Mouse (Mus musculus): ENCODE data around the gene Kcng3. TPM values are rescaled to one million over a fixed set of nuclear protein-coding genes. Genes with fewer than 3 reads are reported as not detected.

Gene Kcng3
- total RNA-seq, 4 experiments from 2014 or later: 11.2 to 13.0 (median 11.9) TPM

DNA sequence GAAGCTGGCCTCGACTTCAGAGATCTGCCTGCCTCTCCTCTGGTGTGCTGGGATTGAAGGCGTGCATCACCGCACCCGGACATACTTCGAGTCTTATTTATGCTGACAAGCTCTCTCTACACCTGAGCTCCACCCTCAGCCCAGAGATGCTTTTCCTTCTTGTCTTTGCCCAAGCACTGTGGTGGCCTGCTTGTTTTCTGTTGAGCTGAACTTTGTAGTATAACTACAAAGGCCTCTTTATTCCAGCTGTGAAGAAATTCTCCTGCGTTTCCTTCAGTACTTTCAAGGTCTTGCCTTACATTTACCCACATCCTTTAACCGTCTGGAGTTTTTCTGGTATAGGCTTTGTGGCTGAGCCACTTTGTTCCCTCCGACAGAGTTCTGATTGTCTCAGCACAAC, 72.6 kb downstream of the Kcng3 start:
- no peak for DNase-seq (ENCODE audit: low spot score in 2 of 2)

DNA sequence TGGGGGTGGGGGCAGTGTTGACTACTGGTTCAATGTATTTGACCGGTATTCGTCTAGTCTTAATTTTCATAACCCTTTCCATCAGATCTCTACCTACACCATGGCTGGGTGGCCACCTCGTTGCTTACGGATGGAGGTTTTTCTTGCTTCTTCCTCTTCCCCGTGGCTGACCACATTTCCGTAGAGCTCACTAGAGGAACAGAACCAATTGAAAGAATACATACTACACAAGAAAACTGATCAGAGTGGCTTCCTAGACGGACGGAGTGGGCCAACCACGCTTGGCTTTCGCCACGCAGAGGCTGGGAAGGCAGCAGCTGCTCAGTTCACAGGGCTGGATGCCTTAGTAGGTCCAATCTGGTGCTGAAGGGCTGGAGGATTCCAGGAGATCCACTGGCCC, 75.9 kb downstream of the Kcng3 start:
- DNase-seq (ENCODE audit: low spot score in 2 of 2): no peak

DNA sequence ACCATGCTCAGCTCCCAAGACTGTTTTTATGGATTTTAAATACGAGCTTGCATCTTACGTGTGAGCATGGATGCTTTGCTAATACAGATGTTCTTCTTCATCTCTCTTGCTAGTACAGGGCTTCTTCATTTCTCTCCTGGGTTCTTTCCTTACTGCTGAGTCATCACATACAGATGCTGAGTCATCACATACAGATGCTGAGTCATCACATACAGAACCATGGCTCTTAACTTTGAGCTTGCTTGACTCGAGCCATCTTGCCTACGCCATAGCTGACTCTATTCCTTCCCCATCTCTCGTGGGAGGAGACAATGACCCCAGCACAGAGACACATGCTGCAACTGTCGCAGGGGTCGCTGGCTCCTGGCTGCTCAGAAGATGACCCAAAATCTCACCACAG, 76.7 kb downstream of the Kcng3 start:
- DNase-seq (ENCODE audit: low spot score in 2 of 2): no peak

DNA sequence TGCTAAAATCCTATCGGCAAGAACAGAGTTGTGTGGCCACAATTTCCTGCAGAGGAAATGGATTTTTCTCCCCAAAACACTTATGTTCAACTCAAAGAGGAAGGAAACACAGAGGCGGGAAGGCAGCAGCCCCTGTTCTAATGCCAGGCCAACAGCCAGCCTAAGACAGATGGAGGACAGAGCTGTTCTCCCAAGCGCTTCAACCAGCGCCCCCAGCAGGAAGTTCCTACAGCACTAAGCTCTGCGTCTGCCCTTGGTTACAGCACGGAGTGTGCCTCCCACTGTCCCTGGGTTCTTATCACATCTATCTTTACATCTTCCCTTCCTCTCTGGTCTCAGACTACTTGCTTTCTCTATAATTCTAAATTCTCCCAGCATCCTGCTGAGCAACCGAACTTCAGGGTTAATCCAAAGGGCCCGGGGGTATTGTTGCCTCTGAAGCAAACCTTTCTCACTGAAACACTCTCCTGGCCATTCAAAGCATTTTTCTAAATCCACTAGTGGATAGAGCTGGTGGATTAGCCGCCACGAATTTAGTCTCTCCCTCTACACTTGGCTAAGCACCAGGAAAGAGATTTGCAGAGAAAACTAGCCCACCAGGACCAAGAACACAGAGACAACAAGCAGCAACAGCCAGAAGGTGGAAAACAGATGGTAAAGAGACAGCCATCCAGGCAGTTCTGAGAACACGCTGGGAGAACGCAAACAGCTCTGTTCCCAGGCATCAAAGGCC, 83.0 kb downstream of the Kcng3 start:
- DNase-seq (ENCODE audit: low spot score in 2 of 2): no peak

DNA sequence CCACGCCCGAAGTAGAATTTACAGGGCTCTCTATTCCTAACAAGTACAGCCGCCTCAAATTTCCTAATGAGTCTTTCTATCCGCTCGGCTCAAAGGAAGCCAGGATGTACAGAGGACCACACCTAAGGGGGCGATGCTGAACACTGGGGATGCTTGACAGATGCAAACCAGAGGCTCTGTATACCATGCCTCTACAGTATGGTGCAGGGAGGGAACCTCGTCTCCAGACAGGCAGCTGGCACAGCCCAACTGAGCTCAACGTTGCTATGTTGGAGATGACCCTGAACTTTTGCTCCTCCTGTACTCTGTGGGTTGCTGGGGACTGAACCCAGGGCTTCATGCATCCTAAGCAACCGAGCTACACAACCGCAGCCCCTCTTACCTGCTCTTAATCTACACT, 84.5 kb downstream of the Kcng3 start:
- DNase-seq (ENCODE audit: low spot score in 2 of 2): no peak

DNA sequence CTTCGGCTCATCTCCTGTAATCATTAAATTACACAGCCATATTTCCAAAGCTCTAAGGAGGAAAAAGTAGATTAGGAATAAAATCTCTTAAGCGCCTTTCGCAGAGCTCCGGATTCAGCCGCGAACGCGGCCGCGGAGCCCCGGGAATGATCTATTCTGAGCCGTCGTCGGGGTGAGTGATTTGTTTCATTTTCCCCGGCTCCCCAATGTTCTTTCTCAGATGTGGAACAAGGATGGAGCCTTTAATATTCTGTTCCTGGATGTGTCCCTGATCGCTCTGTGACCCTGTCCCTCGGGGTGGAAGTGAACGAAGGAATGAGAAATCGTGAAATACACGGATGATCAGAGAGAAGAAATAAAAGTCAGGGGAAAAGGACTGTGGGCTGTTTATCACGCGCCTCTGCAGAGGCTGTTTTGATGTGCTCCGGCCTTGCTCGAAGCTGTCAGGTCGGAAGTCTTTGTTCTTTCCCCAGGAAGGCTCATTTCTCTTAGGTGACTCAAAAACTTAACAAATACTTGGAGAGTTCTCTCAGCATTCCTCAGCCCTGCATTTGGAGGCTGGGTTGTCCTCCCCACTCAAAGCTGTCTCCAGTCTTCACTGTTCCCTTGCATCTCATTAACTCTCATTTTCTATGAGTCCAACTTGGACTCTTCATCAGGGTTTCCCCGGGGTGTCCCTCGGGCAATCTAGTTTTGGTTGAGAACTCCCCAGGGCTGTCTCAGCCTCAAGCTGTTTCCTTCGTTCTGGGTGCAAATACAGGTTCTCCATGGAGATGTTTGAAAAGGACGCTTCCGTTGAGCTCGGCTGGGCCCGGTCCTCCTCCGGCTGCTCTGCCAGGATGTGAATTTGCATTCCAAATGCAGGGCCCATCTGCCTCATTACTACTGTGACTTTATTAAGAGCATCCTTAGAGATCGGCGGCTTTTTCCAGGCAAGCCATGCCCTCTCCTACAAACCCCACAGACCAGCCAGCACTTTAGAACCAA, 85.6 kb downstream of the Kcng3 start:
- no peak for DNase-seq (ENCODE audit: low spot score in 2 of 2)

DNA sequence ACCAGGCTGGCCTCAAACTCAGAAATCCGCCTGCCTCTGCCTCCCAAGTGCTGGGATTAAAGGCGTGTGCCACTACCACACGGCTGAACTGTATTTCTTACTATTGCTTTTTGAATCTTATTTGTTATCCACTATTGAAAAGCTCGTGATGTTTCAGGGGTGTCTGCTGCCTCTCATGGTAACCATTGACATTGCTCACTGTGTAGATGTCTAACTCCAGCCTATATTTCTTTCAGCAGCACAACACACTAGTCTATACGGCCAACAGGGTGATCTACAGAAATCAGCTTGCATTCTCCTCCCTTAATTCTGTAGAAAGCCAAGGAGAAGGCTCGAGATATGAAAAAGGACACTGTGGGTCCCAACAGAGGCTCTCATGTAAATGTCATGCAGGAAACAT, 86.4 kb downstream of the Kcng3 start:
- DNase-seq (ENCODE audit: low spot score in 2 of 2): no peak

DNA sequence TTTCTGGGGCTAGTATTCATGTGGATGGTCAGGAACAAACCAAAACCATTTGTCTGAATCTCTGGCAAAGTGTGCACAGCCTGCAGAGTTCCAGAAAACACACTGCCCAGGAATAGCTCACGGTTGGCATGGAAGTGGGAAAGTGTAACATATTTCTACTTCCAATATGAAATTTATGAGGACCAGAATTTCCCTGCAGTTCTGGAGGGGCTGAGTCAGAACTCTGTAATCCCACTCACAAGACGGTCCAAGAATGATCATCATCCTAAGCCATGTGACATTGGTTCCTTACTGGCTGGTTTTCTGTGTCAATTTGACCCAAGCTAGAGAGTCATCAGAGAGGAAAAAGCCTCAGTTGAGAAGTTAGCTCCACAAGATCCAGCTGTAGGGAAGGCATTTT, 89.3 kb downstream of the Kcng3 start:
- no peak for DNase-seq (ENCODE audit: low spot score in 2 of 2)

DNA sequence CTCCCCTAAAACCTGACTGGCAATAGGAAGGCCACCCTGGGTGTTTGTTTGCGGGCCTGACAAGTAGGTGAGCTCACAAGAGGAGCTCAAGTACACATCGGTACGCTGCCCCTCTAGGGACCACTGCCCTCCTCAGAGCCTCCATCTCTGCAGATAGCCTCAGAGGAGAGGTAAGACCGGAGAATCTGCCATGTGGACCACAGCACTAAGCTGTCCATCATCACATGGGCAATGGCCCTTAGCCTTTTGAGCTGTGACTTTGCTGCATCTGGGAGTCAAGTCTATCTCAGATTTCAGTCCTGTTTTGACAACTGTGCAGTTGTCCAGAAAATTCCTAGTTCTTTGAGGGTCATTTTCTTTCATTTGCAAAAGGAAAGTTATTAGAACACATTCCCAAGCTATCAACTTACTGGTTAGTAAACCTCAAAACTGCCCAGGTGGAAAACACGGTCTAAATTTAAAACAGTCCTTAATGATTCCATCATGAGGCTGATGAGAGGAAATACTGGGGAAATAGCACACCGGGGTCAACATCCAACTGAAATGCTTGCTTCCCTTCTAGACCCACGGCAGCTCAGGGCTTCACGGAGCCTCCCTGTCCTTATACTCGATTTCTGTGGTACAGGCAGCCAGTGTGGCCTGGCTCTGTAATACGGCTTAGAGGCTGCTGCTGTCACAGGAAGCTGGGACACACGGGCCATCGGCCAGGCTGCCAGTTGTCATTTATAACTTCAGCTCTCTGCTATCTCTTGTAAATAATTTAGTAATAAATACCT, 92.2 kb downstream of the Kcng3 start:
- no peak for DNase-seq (ENCODE audit: low spot score in 2 of 2)

DNA sequence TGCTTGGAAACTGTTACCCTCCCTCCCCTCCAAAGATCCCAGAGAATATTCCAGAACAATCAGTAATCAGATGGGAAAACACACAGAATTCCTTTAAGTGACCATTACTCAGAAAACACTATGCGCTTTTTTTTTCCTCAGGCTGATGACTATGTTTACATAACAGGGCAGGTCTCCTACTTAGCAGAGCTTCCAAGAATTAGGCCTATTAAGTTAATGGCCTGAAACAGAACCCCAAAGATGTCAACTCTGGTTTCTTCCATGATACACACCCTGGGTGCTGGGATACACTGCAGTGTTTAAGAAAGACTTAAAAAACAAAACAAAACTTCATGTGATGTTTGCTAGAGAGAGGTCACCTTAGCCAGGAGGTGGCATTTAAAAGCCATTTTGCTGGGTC, 93.0 kb downstream of the Kcng3 start:
- DNase-seq (ENCODE audit: low spot score in 2 of 2): no peak

DNA sequence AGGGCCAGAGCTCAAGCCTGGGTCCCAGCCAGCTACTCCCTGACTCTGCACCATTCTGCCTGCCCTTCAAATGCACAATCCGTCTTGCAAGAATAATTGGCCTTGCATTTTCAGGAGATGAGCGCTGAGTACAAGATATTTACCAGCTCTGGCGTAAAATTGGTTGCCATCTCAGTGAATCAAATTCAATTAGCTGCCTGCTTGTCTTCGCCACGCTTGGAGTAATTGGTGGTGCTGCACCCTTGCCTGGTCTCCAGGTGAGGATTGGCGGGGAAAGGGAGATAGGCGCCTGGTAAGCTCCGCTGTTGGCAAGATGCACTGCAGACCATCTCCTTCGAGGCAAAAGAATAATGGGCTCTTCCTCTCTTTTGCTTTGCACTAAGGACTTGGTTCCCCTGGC, 93.6 kb downstream of the Kcng3 start:
- DNase-seq (ENCODE audit: low spot score in 2 of 2): no peak

Other genes starting within 250 kb of the Kcng3 start
- 100 to 1,000 TPM; 186 to 197 (median 193) TPM for gene Cox7a2l, start 114.6 kb downstream of the Kcng3 start, total RNA-seq (2022)
- 10 to 100 TPM; 89.8 to 96.1 (median 92.0) TPM for gene Mta3, start 74.3 kb upstream of the Kcng3 start, total RNA-seq (2022)
- under 1 TPM in 3 of 4 experiments, not detected in 1; 0.72 to 0.84 (median 0.78) TPM for gene Haao, start 216.1 kb upstream of the Kcng3 start, total RNA-seq (2022)

Data from left cerebral cortex, adult 8-10 months (tissue).